27 mouse cellular contexts compared by ENCODE assay signal in genomic region chr1:151138388-151138787, GRCm38 (mm10). TPM values are rescaled to one million over a fixed set of nuclear protein-coding genes. Genes with fewer than 3 reads are reported as not detected.
DNase-seq lines count a peak whose midpoint lies in the region; ATAC-seq and TF ChIP-seq lines count a peak whose summit lies in the region.
"Had no signal": no experiment of that assay in that cellular context is flagged by ENCODE, and none has a peak within 500 bp of the region (broad histone marks: within the 10 kb centered on the region; RNA-seq: fewer than 3 reads in every experiment).

No protein-coding gene starts in this region.

- no peak for TF ChIP-seq POLR2A in cerebellum, adult 2 months (IDR thresholded peaks at IDR 0.05; ENCODE audit: borderline replicate concordance, insufficient read depth, low read length)

- TF ChIP-seq CTCF in cerebellum, adult 2 months (IDR thresholded peaks at IDR 0.05; ENCODE audit: borderline replicate concordance, insufficient read depth, low read depth, low read length) = no peak

- WGBS in forebrain, embryonic 13.5 days = 85% methylated on average over 6 of the region's 6 CpGs
- 85% methylated on average over 6 of the region's 6 CpGs for WGBS in forebrain, embryonic 12.5 days
- 52% methylated on average over 6 of the region's 6 CpGs for WGBS in heart, embryonic 10.5 days
- 48% methylated on average over 6 of the region's 6 CpGs for WGBS in heart, embryonic 11.5 days (ENCODE audit: insufficient replicate concordance)
- 89% methylated on average over 6 of the region's 6 CpGs for WGBS in cerebellum, adult 2 months

- no peaks in the 10 kb centered on the region for H3K9me3 ChIP-seq in forebrain, embryonic 13.5 days (replicated peaks)
- no peaks in the 10 kb centered on the region for H3K9me3 ChIP-seq in forebrain, embryonic 12.5 days
- H3K9me3 ChIP-seq in heart, embryonic 10.5 days = no peaks in the 10 kb centered on the region
- H3K9me3 ChIP-seq in heart, embryonic 11.5 days (replicated peaks; ENCODE audit: control insufficient read depth, low read length) = no peaks in the 10 kb centered on the region
- H3K9me3 ChIP-seq: embryonic facial prominence, embryonic 15.5 days; G1E; limb, embryonic 15.5 days; liver, embryonic 15.5 days; midbrain, embryonic 10.5 days had no signal

- no peaks in the 10 kb centered on the region for H3K4me1 ChIP-seq in forebrain, embryonic 13.5 days
- H3K4me1 ChIP-seq in forebrain, embryonic 12.5 days = no peaks in the 10 kb centered on the region
- peaks cover 7% of the 10 kb centered on the region; the same call in 1 of the 2 replicates for H3K4me1 ChIP-seq in heart, embryonic 10.5 days
- no peaks in the 10 kb centered on the region for H3K4me1 ChIP-seq in heart, embryonic 11.5 days (ENCODE audit: control insufficient read depth, insufficient read depth, low read length)
- H3K4me1 ChIP-seq in cerebellum, adult 2 months (ENCODE audit: control insufficient read depth, insufficient read depth, low read length) = no peaks in the 10 kb centered on the region
- H3K4me1 ChIP-seq: liver, embryonic 15.5 days; midbrain, embryonic 10.5 days had no signal

- H3K27ac ChIP-seq in forebrain, embryonic 13.5 days = no peak overlapping the region
- no peak overlapping the region for H3K27ac ChIP-seq in forebrain, embryonic 12.5 days
- peak overlapping the region; percentile 52; the same call in 1 of the 2 replicates for H3K27ac ChIP-seq in heart, embryonic 10.5 days
- no peak overlapping the region for H3K27ac ChIP-seq in heart, embryonic 11.5 days (ENCODE audit: low read depth, low read length)
- H3K27ac ChIP-seq in cerebellum, adult 2 months (ENCODE audit: insufficient read depth, low read length) = no peak overlapping the region
- H3K27ac ChIP-seq: embryonic facial prominence, embryonic 15.5 days; limb, embryonic 15.5 days; liver, embryonic 15.5 days; macrophage; midbrain, embryonic 10.5 days had no signal

- no peaks in the 10 kb centered on the region for H3K36me3 ChIP-seq in forebrain, embryonic 13.5 days (ENCODE audit: poor library complexity, severe bottlenecking)
- H3K36me3 ChIP-seq in forebrain, embryonic 12.5 days (replicated peaks) = no peaks in the 10 kb centered on the region
- no peaks in the 10 kb centered on the region for H3K36me3 ChIP-seq in heart, embryonic 10.5 days
- H3K36me3 ChIP-seq in heart, embryonic 11.5 days (ENCODE audit: control insufficient read depth, insufficient read depth, low read length) = no peaks in the 10 kb centered on the region
- H3K36me3 ChIP-seq: embryonic facial prominence, embryonic 15.5 days; G1E; limb, embryonic 15.5 days; liver, embryonic 15.5 days; midbrain, embryonic 10.5 days had no signal

- peak; percentile 13; the same call in 1 of the 2 replicates for ATAC-seq in forebrain, embryonic 13.5 days
- ATAC-seq in forebrain, embryonic 12.5 days (ENCODE audit: low FRiP score) = no peak
- ATAC-seq in heart, embryonic 11.5 days (replicated peaks; ENCODE audit: insufficient number of reproducible peaks, low FRiP score, low TSS enrichment) = no peak

- no peak overlapping the region for H3K4me2 ChIP-seq in forebrain, embryonic 13.5 days
- H3K4me2 ChIP-seq in forebrain, embryonic 12.5 days = no peak overlapping the region
- no peak overlapping the region for H3K4me2 ChIP-seq in heart, embryonic 11.5 days
- H3K4me2 ChIP-seq: embryonic facial prominence, embryonic 15.5 days; limb, embryonic 15.5 days; liver, embryonic 15.5 days had no signal

- H3K9ac ChIP-seq in forebrain, embryonic 13.5 days = no peak overlapping the region
- no peak overlapping the region for H3K9ac ChIP-seq in forebrain, embryonic 12.5 days
- no peak overlapping the region for H3K9ac ChIP-seq in heart, embryonic 11.5 days (ENCODE audit: low read depth, low read length)
- H3K9ac ChIP-seq: embryonic facial prominence, embryonic 15.5 days; limb, embryonic 15.5 days; liver, embryonic 15.5 days had no signal

- H3K4me3 ChIP-seq in forebrain, embryonic 13.5 days = no peak overlapping the region
- H3K4me3 ChIP-seq in forebrain, embryonic 12.5 days (replicated peaks) = no peak overlapping the region
- no peak overlapping the region for H3K4me3 ChIP-seq in heart, embryonic 10.5 days
- no peak overlapping the region for H3K4me3 ChIP-seq in heart, embryonic 11.5 days (ENCODE audit: low read depth, low read length)
- H3K4me3 ChIP-seq in cerebellum, adult 2 months (replicated peaks; ENCODE audit: insufficient read depth, low read depth, low read length) = no peak overlapping the region
- H3K4me3 ChIP-seq: embryonic facial prominence, embryonic 15.5 days; limb, embryonic 15.5 days; liver, embryonic 15.5 days; midbrain, embryonic 10.5 days had no signal

- H3K27me3 ChIP-seq in forebrain, embryonic 13.5 days = no peaks in the 10 kb centered on the region
- H3K27me3 ChIP-seq in forebrain, embryonic 12.5 days = no peaks in the 10 kb centered on the region
- H3K27me3 ChIP-seq in heart, embryonic 10.5 days (ENCODE audit: insufficient read depth, poor library complexity, severe bottlenecking) = no peaks in the 10 kb centered on the region
- no peaks in the 10 kb centered on the region for H3K27me3 ChIP-seq in heart, embryonic 11.5 days (ENCODE audit: control insufficient read depth, insufficient read depth, low read length)
- no peaks in the 10 kb centered on the region for H3K27me3 ChIP-seq in cerebellum, adult 2 months (ENCODE audit: control insufficient read depth, insufficient read depth, low read length)
- H3K27me3 ChIP-seq: embryonic facial prominence, embryonic 15.5 days; limb, embryonic 15.5 days had no signal

- no peak for DNase-seq in heart, embryonic 10.5 days (ENCODE audit: low spot score)
- DNase-seq in right cerebral cortex, postnatal 36 days (ENCODE audit: low spot score in 2 of 2) = peak; percentile 19 to 24
- no peak for DNase-seq in right cerebral cortex, postnatal 14 days
- DNase-seq in cerebellum, adult 2 months = no peak
- no peak for DNase-seq in Muller cell, postnatal 12 days (ENCODE audit: inconsistent ontology term)
- DNase-seq: cerebellum, postnatal 10 days; gastrocnemius, postnatal 10 days; heart, adult 18-20 months; kidney, adult 9 months; kidney, postnatal 25 days; retina, postnatal 1 day; thymus, adult 18-20 months had no signal

RNA-seq across cellular contexts. Expression of gene Gm47985, which starts 43.9 kb away (rescaled TPM):
- polyA plus RNA-seq in forebrain, embryonic 13.5 days (2015; fragmentation: Nextera tagmentation; extraction: Ambion mirVana) = 0.14 and 0.25 TPM in 2 replicates
- polyA plus RNA-seq in forebrain, embryonic 12.5 days (2016; fragmentation: Nextera tagmentation; extraction: Ambion mirVana) = 0.65 and 0.95 TPM in 2 replicates
- polyA plus RNA-seq in heart, embryonic 10.5 days (2016; fragmentation: Nextera tagmentation; extraction: Ambion mirVana) = 0.93 and 1.5 TPM in 2 replicates
- polyA plus RNA-seq in heart, embryonic 11.5 days (2014; fragmentation: Nextera tagmentation; extraction: Ambion mirVana) = 2.1 and 3.4 TPM in 2 replicates
- not detected in 2 replicates for polyA plus RNA-seq in cerebellum, adult 2 months (2012; rRNA removed)
- polyA plus RNA-seq: embryonic facial prominence, embryonic 15.5 days; limb, embryonic 15.5 days; macrophage; stomach, embryonic 14.5 days had no signal

RNA-seq across cellular contexts. Expression of gene Gm8947, which starts 53.8 kb away (rescaled TPM):
- polyA plus RNA-seq in forebrain, embryonic 13.5 days (2015; fragmentation: Nextera tagmentation; extraction: Ambion mirVana) = not detected in 2 replicates
- polyA plus RNA-seq in forebrain, embryonic 12.5 days (2016; fragmentation: Nextera tagmentation; extraction: Ambion mirVana) = 0.17 TPM in 1 of 2 replicates, not detected in the other
- 0.46 and 0.51 TPM in 2 replicates for polyA plus RNA-seq in heart, embryonic 10.5 days (2016; fragmentation: Nextera tagmentation; extraction: Ambion mirVana)
- polyA plus RNA-seq in heart, embryonic 11.5 days (2014; fragmentation: Nextera tagmentation; extraction: Ambion mirVana) = 0.48 and 1.2 TPM in 2 replicates
- not detected in 2 replicates for polyA plus RNA-seq in cerebellum, adult 2 months (2012; rRNA removed)
- polyA plus RNA-seq: hindbrain, embryonic 11.5 days; limb, embryonic 15.5 days; lung, embryonic 16.5 days; macrophage; stomach, embryonic 14.5 days had no signal

RNA-seq across cellular contexts. Expression of gene Gm47995, which starts 59.9 kb away (rescaled TPM):
- polyA plus RNA-seq in forebrain, embryonic 13.5 days (2015; fragmentation: Nextera tagmentation; extraction: Ambion mirVana) = not detected in 2 replicates
- polyA plus RNA-seq in forebrain, embryonic 12.5 days (2016; fragmentation: Nextera tagmentation; extraction: Ambion mirVana) = not detected in 2 replicates
- polyA plus RNA-seq in heart, embryonic 10.5 days (2016; fragmentation: Nextera tagmentation; extraction: Ambion mirVana) = 0.33 and 0.62 TPM in 2 replicates
- polyA plus RNA-seq in heart, embryonic 11.5 days (2014; fragmentation: Nextera tagmentation; extraction: Ambion mirVana) = 0.90 and 1.4 TPM in 2 replicates
- not detected in 2 replicates for polyA plus RNA-seq in cerebellum, adult 2 months (2012; rRNA removed)
- polyA plus RNA-seq: embryonic facial prominence, embryonic 15.5 days; heart, postnatal 0 days; hindbrain, embryonic 11.5 days; intestine, embryonic 14.5 days; lung, embryonic 16.5 days; macrophage; midbrain, embryonic 10.5 days; neural tube, embryonic 11.5 days; stomach, embryonic 14.5 days had no signal

Comparison
In these comparisons a context has a peak if more than half of its experiments do, and no peak if none do; other contexts are left out.
1. DNase-seq: peak in right cerebral cortex, postnatal 36 days (2 of 2); none in heart, embryonic 10.5 days (single experiment), right cerebral cortex, postnatal 14 days (single experiment), cerebellum, adult 2 months (0 of 2) and Muller cell, postnatal 12 days (single experiment).